Mouse (Mus musculus) kidney, postnatal 0 days (tissue): ENCODE measurements around the gene Cdnf. TPM values are rescaled to one million over a fixed set of nuclear protein-coding genes. Genes with fewer than 3 reads are reported as not detected.

ENCODE experiments used
- ATAC-seq: fragments of 200-750 bp; cut with Nextera tagmentation; replicated peaks from 2 replicates; pipeline ENCODE4 v1.8.0; 2017; ENCODE audit warnings: low read depth, moderate number of reproducible peaks, moderate TSS enrichment, moderate library complexity; ENCODE audit not compliant: low FRiP score
- DNase-seq: peaks from one replicate; pipeline ENCODE4 v3.0.0-alpha.2; 2016; ENCODE audit warnings: low spot score
- H3K27ac ChIP-seq: fragments of 300-500 bp; sonication (generic); 2 replicates; pipeline ENCODE4 v1.5.1; 2014; ENCODE audit warnings: mild to moderate bottlenecking
- H3K27me3 ChIP-seq: fragments of 300-500 bp; sonication (generic); 2 replicates; pipeline ENCODE4 v1.6.1; 2014; ENCODE audit warnings: low read length, mixed read lengths; ENCODE audit not compliant: insufficient read depth
- H3K36me3 ChIP-seq: fragments of 300-500 bp; sonication (generic); 2 replicates; pipeline ENCODE4 v1.6.1; 2014; ENCODE audit warnings: low read length, mixed read lengths; ENCODE audit not compliant: insufficient read depth
- H3K4me1 ChIP-seq: fragments of 300-500 bp; sonication (generic); replicated peaks from 2 replicates; pipeline ENCODE4 v1.6.1; 2014; ENCODE audit warnings: antibody characterized with exemption, low read length, mixed read lengths; ENCODE audit not compliant: insufficient read depth
- H3K4me2 ChIP-seq: fragments of 300-500 bp; sonication (generic); 2 replicates; pipeline ENCODE4 v1.6.1; 2014; ENCODE audit warnings: mild to moderate bottlenecking, low read length, moderate library complexity, mixed read lengths
- H3K4me3 ChIP-seq: fragments of 300-500 bp; sonication (generic); replicated peaks from 2 replicates; pipeline ENCODE4 v1.5.1; 2014; ENCODE audit warnings: low read depth, low read length
- H3K9ac ChIP-seq: fragments of 300-500 bp; sonication (generic); 2 replicates; pipeline ENCODE4 v1.6.1; 2014; ENCODE audit warnings: low read depth, low read length
- H3K9me3 ChIP-seq: fragments of 300-500 bp; sonication (generic); replicated peaks from 2 replicates; pipeline ENCODE4 v1.6.1; 2016; ENCODE audit warnings: low read length, inconsistent platforms, mixed read lengths
- CTCF ChIP-seq: IDR thresholded peaks from 2 replicates; pipeline ENCODE4 v1.5.1; 2016; ENCODE audit warnings: antibody characterized with exemption, low read depth, mild to moderate bottlenecking, moderate library complexity
- WGBS: fragments of 180-500 bp; shearing (Covaris S2); extraction: QIAGEN DNeasy Blood & Tissue Kit; methylation state at CpG from one replicate; pipeline ENCODE4 v1.1.7; 2014; 5-methylcytosine and 5-hydroxymethylcytosine counted together
- polyA plus RNA-seq: library from polyadenylated mRNA; unstranded; fragments of >200 nt; fragmentation: Nextera tagmentation; extraction: Ambion mirVana; gene quantifications from 2 replicates; pipeline ENCODE4 v1.2.1, GENCODE M21; 2015

Gene Cdnf
- polyA plus RNA-seq, 1 experiment from 2014 or later: 0.33 TPM

- no peaks in the 10 kb centered on the region for H3K27me3 ChIP-seq
- 59% methylated on average over 9 of the region's 9 CpGs for WGBS
- H3K9me3 ChIP-seq: no peaks in the 10 kb centered on the region
- no peaks in the 10 kb centered on the region for H3K4me1 ChIP-seq
- H3K36me3 ChIP-seq: no peaks in the 10 kb centered on the region
- no peak for TF ChIP-seq CTCF
- no peak overlapping the region for H3K4me2 ChIP-seq
- no peak overlapping the region for H3K9ac ChIP-seq
- DNase-seq: no peak
- ATAC-seq: no peak
- H3K4me3 ChIP-seq: no peak overlapping the region
- H3K27ac ChIP-seq: no peak overlapping the region
Observed at GRCm38 (mm10) chr2:3541307-3542079, 28.7 kb downstream of the Cdnf start.

- H3K4me1 ChIP-seq: no peaks in the 10 kb centered on the region
- H3K27me3 ChIP-seq: no peaks in the 10 kb centered on the region
- H3K4me3 ChIP-seq: no peak overlapping the region
- no peak for TF ChIP-seq CTCF
- DNase-seq (no peak), ATAC-seq (no peak)
- H3K4me2 ChIP-seq: no peak overlapping the region
- no peaks in the 10 kb centered on the region for H3K9me3 ChIP-seq
- H3K27ac ChIP-seq: no peak overlapping the region
- 75% methylated on average over 2 of the region's 2 CpGs for WGBS
- no peak overlapping the region for H3K9ac ChIP-seq
- no peaks in the 10 kb centered on the region for H3K36me3 ChIP-seq
Observed at GRCm38 (mm10) chr2:3546055-3546454, 33.2 kb downstream of the Cdnf start.

- no peaks in the 10 kb centered on the region for H3K4me1 ChIP-seq
- H3K4me3 ChIP-seq: no peak overlapping the region
- no peak overlapping the region for H3K4me2 ChIP-seq
- no peak overlapping the region for H3K9ac ChIP-seq
- H3K9me3 ChIP-seq: no peaks in the 10 kb centered on the region
- peak; percentile 87 for TF ChIP-seq CTCF
- 3% methylated on average over 4 of the region's 4 CpGs for WGBS
- DNase-seq (peak; percentile 89), ATAC-seq (no peak)
- no peaks in the 10 kb centered on the region for H3K27me3 ChIP-seq
- no peak overlapping the region for H3K27ac ChIP-seq
- no peaks in the 10 kb centered on the region for H3K36me3 ChIP-seq
Observed at GRCm38 (mm10) chr2:3546588-3546987, 33.8 kb downstream of the Cdnf start.

GRCm38 (mm10) chr2:3570186-3570585 is 57.4 kb downstream of the Cdnf start, which contains the start of gene Fam107b:
TSS of gene Fam107b (plus strand) at chr2:3570488.
- Histone ChIP-seq H3K4me1 (no peaks in the 10 kb centered on the region), H3K9me3 (no peaks in the 10 kb centered on the region), H3K9ac (no peak within 1 kb of the TSS), H3K27me3 (no peaks in the 10 kb centered on the region), H3K27ac (no peak within 1 kb of the TSS), H3K4me2 (no peak within 1 kb of the TSS), H3K4me3 (no peak within 1 kb of the TSS), H3K36me3 (no peaks in the 10 kb centered on the region)
- DNase-seq: no peak
- WGBS: 54% methylated on average over 12 of the region's 12 CpGs
- no peak for ATAC-seq
- no peak for TF ChIP-seq CTCF

GRCm38 (mm10) chr2:3570606-3571005 is 57.8 kb downstream of the Cdnf start:
- Histone ChIP-seq H3K27me3 (no peaks in the 10 kb centered on the region), H3K36me3 (no peaks in the 10 kb centered on the region), H3K9ac (no peak overlapping the region), H3K4me1 (no peaks in the 10 kb centered on the region), H3K27ac (no peak overlapping the region), H3K4me3 (no peak overlapping the region), H3K9me3 (no peaks in the 10 kb centered on the region), H3K4me2 (no peak overlapping the region)
- ATAC-seq (no peak), DNase-seq (no peak)
- TF ChIP-seq CTCF: no peak
- WGBS: 81% methylated on average over 11 of the region's 11 CpGs

GRCm38 (mm10) chr2:3573883-3574282 is 61.1 kb downstream of the Cdnf start:
- Histone ChIP-seq H3K27ac (no peak overlapping the region), H3K4me3 (no peak overlapping the region), H3K4me2 (no peak overlapping the region), H3K9me3 (no peaks in the 10 kb centered on the region), H3K9ac (no peak overlapping the region), H3K27me3 (no peaks in the 10 kb centered on the region), H3K36me3 (no peaks in the 10 kb centered on the region), H3K4me1 (no peaks in the 10 kb centered on the region)
- ATAC-seq (no peak), DNase-seq (no peak)
- 76% methylated on average over 7 of the region's 7 CpGs for WGBS
- TF ChIP-seq CTCF: no peak
